Mouse (Mus musculus) small intestine, adult 2 months (tissue): ENCODE measurements around the gene Slc35d3. TPM values are rescaled to one million over a fixed set of nuclear protein-coding genes. Genes with fewer than 3 reads are reported as not detected.

Experiments used
- H3K27ac ChIP-seq: fragments of 200-500 bp; 2 replicates; pipeline ENCODE4 v1.5.1; 2012; ENCODE audit warnings: low read depth, low read length, control low read depth, inconsistent platforms; ENCODE audit not compliant: insufficient read depth
- H3K27me3 ChIP-seq: fragments of 200-500 bp; 2 replicates; pipeline ENCODE4 v1.6.1; 2012; ENCODE audit warnings: mild to moderate bottlenecking, moderate library complexity, low read length, inconsistent platforms; ENCODE audit not compliant: control insufficient read depth, insufficient read depth
- H3K36me3 ChIP-seq: fragments of 200-500 bp; 2 replicates; pipeline ENCODE4 v1.6.1; 2012; ENCODE audit warnings: mild to moderate bottlenecking, low read length, control low read depth, inconsistent platforms; ENCODE audit not compliant: control insufficient read depth, insufficient read depth
- H3K4me1 ChIP-seq: fragments of 200-500 bp; 2 replicates; pipeline ENCODE4 v1.6.1; 2012; ENCODE audit warnings: low read length, inconsistent platforms, mixed read lengths; ENCODE audit not compliant: control insufficient read depth, insufficient read depth, insufficient read length
- H3K4me3 ChIP-seq: fragments of 200-500 bp; 2 replicates; pipeline ENCODE4 v1.5.1; 2012; ENCODE audit warnings: low read depth, mild to moderate bottlenecking, control low read depth, inconsistent platforms, low read length, moderate library complexity
- CTCF ChIP-seq: fragments of 200-500 bp; IDR thresholded peaks from 2 replicates; pipeline ENCODE4 v1.5.1; 2012; ENCODE audit warnings: low read depth, mild to moderate bottlenecking, control low read depth, inconsistent platforms, low read length, moderate library complexity, mixed read lengths; ENCODE audit not compliant: insufficient replicate concordance, insufficient read length; ENCODE audit errors: extremely low read depth
- POLR2A ChIP-seq: fragments of 200-500 bp; IDR thresholded peaks from 2 replicates; pipeline ENCODE4 v1.6.1; 2012; ENCODE audit warnings: low read depth, mild to moderate bottlenecking, control low read depth, inconsistent platforms, low read length, moderate library complexity
- WGBS: fragments of 180-500 bp; shearing (Covaris S2); methylation state at CpG from one replicate; pipeline ENCODE4 v1.1.7; 2018; 5-methylcytosine and 5-hydroxymethylcytosine counted together
- polyA plus RNA-seq: library from polyadenylated mRNA; depleted of rRNA; stranded (reverse); fragments of >200 nt; gene quantifications from 2 replicates; pipeline ENCODE4 v1.2.3, GENCODE M21; 2012; rRNA removed

Gene Slc35d3
- polyA plus RNA-seq, 1 experiment: 0.94 TPM

GRCm38 (mm10) chr10:19811436-19812172 is 39.7 kb downstream of the Slc35d3 start:
- no peaks in the 10 kb centered on the region for H3K36me3 ChIP-seq
- H3K4me1 ChIP-seq: no peaks in the 10 kb centered on the region
- H3K27me3 ChIP-seq: no peaks in the 10 kb centered on the region
- no peak overlapping the region for H3K27ac ChIP-seq
- 56% methylated on average over 9 of the region's 9 CpGs for WGBS
- TF ChIP-seq CTCF (no peak), POLR2A (no peak)
- H3K4me3 ChIP-seq: no peak overlapping the region

GRCm38 (mm10) chr10:19804763-19805162 is 46.5 kb downstream of the Slc35d3 start:
- H3K4me3 ChIP-seq: no peak overlapping the region
- no peak overlapping the region for H3K27ac ChIP-seq
- no peaks in the 10 kb centered on the region for H3K36me3 ChIP-seq
- 79% methylated on average over 7 of the region's 7 CpGs for WGBS
- TF ChIP-seq POLR2A (no peak), CTCF (no peak)
- H3K4me1 ChIP-seq: no peaks in the 10 kb centered on the region
- H3K27me3 ChIP-seq: no peaks in the 10 kb centered on the region

GRCm38 (mm10) chr10:19802958-19803357 is 48.3 kb downstream of the Slc35d3 start:
- H3K27me3 ChIP-seq: no peaks in the 10 kb centered on the region
- no peaks in the 10 kb centered on the region for H3K4me1 ChIP-seq
- no peaks in the 10 kb centered on the region for H3K36me3 ChIP-seq
- TF ChIP-seq POLR2A (no peak), CTCF (no peak)
- no peak overlapping the region for H3K4me3 ChIP-seq
- WGBS: 76% methylated on average over 7 of the region's 7 CpGs
- no peak overlapping the region for H3K27ac ChIP-seq

Other genes starting within 250 kb of the Slc35d3 start
- gene Il22ra2, start 229.5 kb downstream of the Slc35d3 start, polyA plus RNA-seq: 0.56 and 0.58 TPM in 2 replicates
- not detected in 2 replicates for gene Il20ra, start 138.9 kb downstream of the Slc35d3 start, polyA plus RNA-seq
- 10.3 and 26.1 TPM in 2 replicates for gene Pex7, start 56.2 kb upstream of the Slc35d3 start, polyA plus RNA-seq
- gene Map3k5, start 83.0 kb upstream of the Slc35d3 start, polyA plus RNA-seq: 1.6 and 2.2 TPM in 2 replicates